Mouse (Mus musculus) layer of hippocampus, adult 9-10 months (tissue): ENCODE data around the gene Gpr19.

Experiments used
- DNase-seq: peaks from one replicate; pipeline ENCODE4 v3.0.0; 2022; ENCODE audit warnings: low spot score

Gene Gpr19

DNA sequence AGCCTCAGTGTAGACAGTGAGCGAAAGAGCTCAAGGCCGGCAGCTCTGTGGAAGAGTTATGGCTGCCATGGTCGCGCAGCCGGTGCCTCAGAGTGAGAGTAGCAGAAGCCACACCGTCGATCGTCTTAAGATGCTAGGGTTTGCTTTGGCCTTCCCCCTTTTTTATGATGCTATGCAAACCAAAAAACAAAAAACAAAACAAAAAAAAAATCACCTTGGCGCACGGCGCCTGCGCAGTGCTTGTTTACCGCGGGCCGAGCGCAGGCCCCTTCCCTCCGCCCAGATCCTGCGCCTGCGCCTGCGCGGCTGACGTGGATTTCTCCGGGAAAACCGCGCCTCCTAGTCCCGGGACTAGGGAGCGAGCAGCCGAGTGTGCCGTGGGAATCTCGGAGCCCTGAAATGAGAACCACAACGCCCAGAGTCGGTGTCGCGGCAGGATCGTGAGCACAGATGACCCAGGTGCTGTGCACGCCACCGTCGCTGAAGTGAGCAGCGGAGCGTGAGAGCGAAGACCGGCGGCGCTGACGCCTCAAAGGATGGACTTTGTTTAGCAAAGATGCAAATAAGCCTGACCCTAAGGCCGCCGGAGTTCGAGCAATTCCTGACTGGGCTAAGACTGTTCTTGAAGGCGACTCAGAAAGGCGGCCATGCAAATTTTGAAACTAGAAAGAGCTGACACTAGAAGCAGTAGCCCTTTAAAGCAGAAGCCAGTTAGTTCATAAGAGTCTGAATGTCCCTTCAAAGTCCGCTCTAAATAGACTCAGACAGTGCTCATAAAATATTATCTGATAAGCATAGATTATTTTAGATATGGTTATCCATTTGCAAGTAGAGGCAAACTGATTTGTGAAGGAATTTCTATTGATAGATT, at the start of gene Gpr19:
TSS of gene Gpr19 (minus strand) at position 484 of the 871 bp plus-strand sequence.
- no peak for DNase-seq

GRCm38 (mm10) chr6:134947311-134948087, 49.1 kb upstream of the Gpr19 start:
- peak; percentile 56 for DNase-seq

DNA sequence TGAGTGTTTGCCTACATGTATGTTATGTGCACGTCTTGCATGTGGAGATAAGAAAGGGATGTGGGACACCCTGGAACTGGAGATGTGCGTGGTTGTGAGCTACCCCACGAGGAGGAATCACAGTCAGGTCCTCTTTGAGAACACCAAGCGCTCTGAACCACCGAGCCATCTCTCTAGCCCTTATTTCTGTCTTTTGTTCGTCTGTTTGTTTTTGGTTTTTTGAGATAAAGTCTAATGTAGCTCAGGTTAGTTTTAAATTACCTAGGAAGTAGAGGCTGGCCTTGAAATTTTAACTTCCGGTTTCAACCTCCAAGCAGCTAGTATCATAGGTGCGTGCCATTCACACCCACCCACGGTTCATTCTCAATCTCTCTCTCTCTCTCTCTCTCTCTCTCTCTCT, 48.5 kb upstream of the Gpr19 start:
- DNase-seq = no peak

GRCm38 (mm10) chr6:134946054-134946453, 47.7 kb upstream of the Gpr19 start:
- no peak for DNase-seq

- DNase-seq = no peak
Observed at GRCm38 (mm10) chr6:134943759-134944407, 45.5 kb upstream of the Gpr19 start.

GRCm38 (mm10) chr6:134939781-134940180, 41.4 kb upstream of the Gpr19 start:
- no peak for DNase-seq

GRCm38 (mm10) chr6:134934305-134934704, 35.9 kb upstream of the Gpr19 start:
- no peak for DNase-seq

DNA sequence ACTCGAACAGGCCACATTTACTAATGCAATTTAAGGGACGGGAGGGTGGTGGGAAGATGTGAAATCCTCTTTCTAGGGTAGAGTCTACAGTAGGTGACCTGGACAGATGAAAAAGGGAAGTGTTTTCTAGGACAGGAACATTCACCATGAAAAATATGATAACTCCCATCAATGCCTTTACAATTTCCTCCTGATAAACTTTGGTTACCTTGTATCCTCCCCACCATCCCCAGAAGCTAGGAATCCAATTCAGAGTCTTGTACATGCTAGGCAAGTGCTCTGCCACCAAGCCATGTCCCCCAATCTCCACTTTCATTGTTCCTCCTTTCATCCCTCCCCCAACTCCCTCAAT, 34.8 kb upstream of the Gpr19 start:
- DNase-seq = no peak

GRCm38 (mm10) chr6:134932486-134933206, 34.3 kb upstream of the Gpr19 start:
- DNase-seq = no peak

DNA sequence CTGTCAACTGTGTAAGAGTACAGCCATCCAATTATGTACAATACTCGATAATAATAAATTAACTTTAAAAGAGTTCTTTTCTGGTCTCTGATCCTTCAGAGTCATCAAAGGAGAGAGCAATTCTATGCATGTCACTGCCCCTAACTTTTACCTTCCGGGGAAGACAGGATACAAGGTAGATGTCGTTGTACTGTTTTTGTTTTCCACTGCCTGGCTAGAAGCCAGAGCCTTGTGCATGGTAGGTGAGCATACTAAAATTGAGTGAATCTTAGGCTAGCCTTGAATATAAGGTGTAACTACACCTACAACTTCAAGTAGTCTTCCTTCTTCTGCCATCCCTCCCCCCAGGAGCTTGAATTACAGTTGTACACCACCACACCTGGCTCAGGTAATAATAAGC, 32.8 kb upstream of the Gpr19 start:
- DNase-seq = no peak

GRCm38 (mm10) chr6:134930383-134930782, 32.0 kb upstream of the Gpr19 start:
- DNase-seq = no peak

GRCm38 (mm10) chr6:134929926-134930325, 31.5 kb upstream of the Gpr19 start:
- no peak for DNase-seq

DNA sequence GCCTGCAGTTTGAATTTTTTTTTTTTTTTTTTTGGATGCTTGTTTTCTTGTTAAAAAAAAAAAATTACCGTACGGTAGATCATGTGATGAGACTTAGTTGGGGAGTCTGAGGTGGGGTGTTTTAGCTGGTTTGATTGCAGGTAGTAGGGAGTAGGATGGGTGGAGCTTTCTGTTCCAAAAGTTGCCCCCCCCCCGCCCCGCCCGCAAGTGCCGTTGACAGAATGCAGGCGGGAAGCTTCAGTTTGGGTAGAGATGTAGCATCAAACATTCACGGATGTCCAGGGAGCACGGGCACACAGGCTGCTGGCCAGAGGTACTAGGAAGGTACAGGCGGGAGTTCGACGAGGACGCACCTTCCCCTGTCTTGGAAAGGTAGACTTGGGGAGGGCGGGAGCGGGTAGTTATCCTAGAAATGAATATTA, 30.5 kb upstream of the Gpr19 start:
- DNase-seq = no peak

DNA sequence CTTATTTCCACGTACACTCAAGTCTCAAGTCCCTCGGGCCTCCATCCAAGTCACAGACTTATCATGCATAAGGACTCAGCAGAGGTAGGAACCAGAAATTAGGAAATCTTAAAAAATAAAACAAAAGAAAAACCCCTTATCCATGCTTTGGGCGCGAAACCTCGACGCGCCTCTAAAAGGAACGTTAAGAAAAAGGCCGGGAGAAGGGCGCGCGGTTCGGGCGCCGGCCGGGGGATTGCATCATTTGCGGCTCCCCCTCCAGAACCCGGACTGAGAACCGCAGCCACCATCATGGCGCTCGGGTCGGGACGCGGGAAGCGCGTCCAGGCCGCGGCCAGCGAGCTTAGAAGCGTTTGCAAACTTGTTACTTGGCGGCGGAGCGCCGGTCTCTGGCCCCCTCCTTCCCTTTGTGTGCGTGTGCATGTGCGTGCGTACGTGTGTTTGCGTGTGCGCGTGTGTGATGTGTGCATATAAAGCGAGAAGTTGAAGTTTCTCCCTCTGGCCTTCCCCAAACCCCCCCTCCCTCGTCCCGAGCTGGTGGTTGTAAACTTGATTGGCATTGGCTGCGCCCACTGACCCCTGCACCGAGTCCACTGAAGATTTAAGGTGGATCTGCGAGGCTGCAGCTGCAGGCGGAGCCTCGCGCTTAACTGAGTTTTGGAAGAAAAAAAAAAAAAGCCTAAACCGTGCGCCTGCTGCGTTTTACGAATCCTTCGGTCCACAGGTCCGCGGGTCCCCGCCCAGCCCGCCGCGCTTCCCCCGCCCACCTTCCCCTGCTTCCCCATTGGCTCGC, 29.9 kb upstream of the Gpr19 start:
- no peak for DNase-seq

DNA sequence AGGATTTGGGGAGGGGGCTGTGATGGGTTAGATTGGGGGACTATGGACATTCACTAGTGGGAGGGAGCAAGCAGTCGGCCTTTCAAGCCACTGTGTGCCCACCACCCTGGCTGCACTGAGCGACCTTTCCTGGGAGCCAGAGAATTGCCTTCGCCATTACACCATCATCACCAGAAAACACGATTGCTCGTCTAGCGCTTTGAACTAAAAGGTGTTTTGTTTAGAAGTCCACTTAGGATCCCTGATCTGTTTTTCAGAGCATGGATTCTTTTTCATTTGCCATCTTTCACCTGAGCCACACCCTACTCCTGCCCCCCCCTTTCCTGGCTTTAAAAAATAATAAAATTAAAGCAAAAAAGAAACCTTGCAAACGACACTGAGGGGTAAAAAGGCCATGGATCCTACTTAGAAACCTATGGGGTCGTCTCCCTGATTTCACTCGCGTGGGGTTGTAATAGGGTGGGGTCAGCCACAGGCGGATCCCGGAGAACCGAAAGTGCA, 29.3 kb upstream of the Gpr19 start:
- no peak for DNase-seq

GRCm38 (mm10) chr6:134926803-134927594, 28.6 kb upstream of the Gpr19 start:
- no peak for DNase-seq

- DNase-seq = no peak
Observed at GRCm38 (mm10) chr6:134926338-134926705, 27.9 kb upstream of the Gpr19 start.

- DNase-seq = no peak
Observed at GRCm38 (mm10) chr6:134925673-134926337, 27.4 kb upstream of the Gpr19 start.

DNA sequence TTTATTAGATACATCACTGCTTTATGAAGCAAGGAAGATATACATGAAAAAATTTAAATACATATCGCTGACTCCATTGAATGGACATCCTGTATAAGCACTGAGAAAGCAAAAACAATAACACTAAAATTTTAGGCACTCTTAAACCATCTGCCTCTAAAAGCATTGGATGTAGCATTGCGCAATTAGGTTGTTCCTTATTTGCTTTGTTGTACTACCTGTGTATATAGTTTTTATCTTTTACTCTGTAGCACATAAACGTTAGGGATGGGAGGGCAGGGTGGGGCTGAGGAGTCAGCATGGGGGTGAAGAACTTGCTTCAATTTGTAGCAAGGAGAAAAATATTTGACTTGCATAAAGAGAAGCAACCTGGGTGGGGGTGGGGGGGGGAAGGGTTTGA, 25.9 kb upstream of the Gpr19 start:
- no peak for DNase-seq

DNA sequence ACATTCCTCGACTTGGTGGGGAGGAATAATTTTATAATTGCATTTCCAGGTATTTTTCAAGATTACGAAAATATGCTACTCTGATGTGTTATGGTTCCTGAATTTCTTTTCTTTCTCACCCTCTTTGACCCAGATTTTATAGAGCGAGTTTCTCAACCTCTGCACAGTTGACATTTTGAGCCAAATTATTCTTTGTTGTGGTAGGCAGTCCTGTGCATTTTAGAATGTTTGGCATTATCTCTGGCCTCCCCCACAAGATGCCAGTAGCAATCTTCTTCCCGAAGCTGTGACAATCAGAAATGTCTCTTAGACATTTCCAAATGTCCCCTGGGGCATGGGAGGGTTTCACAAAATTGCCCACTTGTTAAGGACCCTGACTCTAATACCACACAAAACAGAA, 25.3 kb upstream of the Gpr19 start:
- no peak for DNase-seq
